33 mouse cellular contexts compared by ENCODE assay signal in the genomic region with DNA sequence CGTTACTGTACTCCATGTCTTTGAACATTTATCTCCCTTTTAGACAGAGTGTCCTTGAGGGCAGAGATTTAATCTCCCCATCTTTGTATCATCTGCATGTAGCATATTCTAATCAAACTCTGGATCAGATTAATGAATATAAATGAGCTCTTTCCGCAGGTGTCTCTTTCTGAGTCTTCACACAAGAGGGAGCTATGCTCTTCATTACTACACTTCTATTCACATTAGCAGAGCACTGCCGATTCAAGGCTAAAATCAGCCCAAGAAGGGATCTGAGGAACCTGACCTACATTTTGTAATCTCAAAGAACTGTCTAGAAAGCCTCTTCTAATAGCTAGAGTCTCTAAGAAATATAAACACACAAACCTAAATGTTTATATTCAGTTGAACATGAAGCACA. TPM values are rescaled to one million over a fixed set of nuclear protein-coding genes. Genes with fewer than 3 reads are reported as not detected.
DNase-seq lines count a peak whose midpoint lies in the region; ATAC-seq and TF ChIP-seq lines count a peak whose summit lies in the region.
"Had no signal": no experiment of that assay in that cellular context is flagged by ENCODE, and none has a peak within 500 bp of the region (broad histone marks: within the 10 kb centered on the region; RNA-seq: fewer than 3 reads in every experiment).

No protein-coding gene starts in this region.

- no peak overlapping the region for H3K4me2 ChIP-seq in hindbrain, embryonic 14.5 days (replicated peaks)
- H3K4me2 ChIP-seq: embryonic facial prominence, embryonic 15.5 days; forebrain, embryonic 15.5 days; heart, embryonic 11.5 days; hindbrain, embryonic 13.5 days; intestine, embryonic 15.5 days; limb, embryonic 13.5 days; liver, embryonic 12.5 days; midbrain, embryonic 13.5 days had no signal

- WGBS in hindbrain, embryonic 14.5 days = 27% methylated on average over 3 of the region's 3 CpGs
- WGBS in hindbrain, embryonic 10.5 days = 48% methylated on average over 3 of the region's 3 CpGs

- peak; percentile 27 for TF ChIP-seq CTCF in left cerebral cortex, adult 2 months (IDR thresholded peaks at IDR 0.05)
- peak in 1 of 3 experiments; percentile 36; a peak in 2 of 6 replicates for TF ChIP-seq CTCF in MEL (IDR thresholded peaks at IDR 0.05 in 2 of 3, conservative IDR thresholded peaks at IDR 0.05 in 1 of 3; ENCODE audit: control insufficient read depth in 1 of 3, insufficient read depth in 1 of 3, low read depth in 2 of 3, low read length in 3 of 3, poor library complexity in 1 of 3, severe bottlenecking in 1 of 3)
- no peak for TF ChIP-seq CTCF in brain, embryonic 14.5 days (IDR thresholded peaks at IDR 0.05; ENCODE audit: borderline replicate concordance, extremely low read depth, insufficient read depth, insufficient read length)

- intact Hi-C loops in left cerebral cortex, adult 2 months (cut with DNase I) = no loop called here

- DNase-seq in hindbrain, embryonic 14.5 days (ENCODE audit: low spot score) = peak; percentile 50
- no peak for DNase-seq in hindbrain, embryonic 10.5 days (ENCODE audit: low spot score)
- no peak for DNase-seq in left cerebral cortex, adult 2 months (ENCODE audit: extremely low spot score in 1 of 2, low spot score in 2 of 2)
- no peak for DNase-seq in left cerebral cortex, adult 8-10 months (ENCODE audit: low spot score in 2 of 2)
- DNase-seq in MEL (ENCODE audit: low read depth, low spot score) = no peak
- peak; percentile 48 for DNase-seq in brain, embryonic 14.5 days (ENCODE audit: low read depth)
- no peak for DNase-seq in lung, postnatal 14 days
- DNase-seq in kidney, postnatal 10 days = no peak
- DNase-seq: adrenal gland, postnatal 10 days; cerebellum, adult 9-11 months; gastrocnemius, postnatal 10 days; layer of hippocampus, postnatal 36 days; lung, adult 18-20 months; thymus, postnatal 4 days had no signal

- no peaks in the 10 kb centered on the region for H3K36me3 ChIP-seq in hindbrain, embryonic 14.5 days (replicated peaks; ENCODE audit: control insufficient read depth, insufficient read depth)
- H3K36me3 ChIP-seq in hindbrain, embryonic 10.5 days = no peaks in the 10 kb centered on the region
- no peaks in the 10 kb centered on the region for H3K36me3 ChIP-seq in MEL (ENCODE audit: control insufficient read depth in 1 of 2, insufficient read depth in 2 of 2, low read length in 2 of 2)
- H3K36me3 ChIP-seq: embryonic facial prominence, embryonic 15.5 days; forebrain, embryonic 15.5 days; hindbrain, embryonic 13.5 days; intestine, embryonic 15.5 days; limb, embryonic 13.5 days; liver, embryonic 12.5 days; midbrain, embryonic 13.5 days had no signal

- no peak overlapping the region for H3K9ac ChIP-seq in hindbrain, embryonic 14.5 days
- no peak overlapping the region for H3K9ac ChIP-seq in MEL (ENCODE audit: control insufficient read depth, low read depth, low read length, poor library complexity, severe bottlenecking)
- H3K9ac ChIP-seq: embryonic facial prominence, embryonic 15.5 days; forebrain, embryonic 15.5 days; hindbrain, embryonic 13.5 days; intestine, embryonic 15.5 days; limb, embryonic 13.5 days; liver, embryonic 12.5 days; midbrain, embryonic 13.5 days had no signal

- H3K27ac ChIP-seq in hindbrain, embryonic 14.5 days = no peak overlapping the region
- H3K27ac ChIP-seq in hindbrain, embryonic 10.5 days = no peak overlapping the region
- no peak overlapping the region for H3K27ac ChIP-seq in left cerebral cortex, adult 2 months
- H3K27ac ChIP-seq in MEL (ENCODE audit: control insufficient read depth, low read depth, low read length) = no peak overlapping the region
- H3K27ac ChIP-seq: embryonic facial prominence, embryonic 15.5 days; forebrain, embryonic 15.5 days; hindbrain, embryonic 13.5 days; intestine, embryonic 15.5 days; limb, embryonic 13.5 days; liver, embryonic 12.5 days; midbrain, embryonic 13.5 days had no signal

- TF ChIP-seq RAD21 in MEL (IDR thresholded peaks at IDR 0.05; ENCODE audit: low read depth, low read length) = peak; percentile 24

- no peak for TF ChIP-seq EP300 in MEL (IDR thresholded peaks at IDR 0.05; ENCODE audit: low read depth in 1 of 2, low read length in 2 of 2)

- H3K4me3 ChIP-seq in hindbrain, embryonic 14.5 days (replicated peaks; ENCODE audit: low read length) = no peak overlapping the region
- no peak overlapping the region for H3K4me3 ChIP-seq in hindbrain, embryonic 10.5 days
- H3K4me3 ChIP-seq in left cerebral cortex, adult 2 months = no peak overlapping the region
- no peak overlapping the region for H3K4me3 ChIP-seq in MEL (ENCODE audit: control insufficient read depth in 1 of 2, insufficient read depth in 1 of 2, low read depth in 2 of 2, low read length in 2 of 2)
- H3K4me3 ChIP-seq: embryonic facial prominence, embryonic 15.5 days; forebrain, embryonic 15.5 days; hindbrain, embryonic 13.5 days; intestine, embryonic 15.5 days; limb, embryonic 13.5 days; liver, embryonic 12.5 days; midbrain, embryonic 13.5 days; myocyte had no signal

- H3K27me3 ChIP-seq in hindbrain, embryonic 14.5 days (ENCODE audit: control insufficient read depth, insufficient read depth, low read length) = peaks cover 34% of the 10 kb centered on the region
- peaks cover 92% of the 10 kb centered on the region for H3K27me3 ChIP-seq in hindbrain, embryonic 10.5 days (ENCODE audit: insufficient read depth, poor library complexity, severe bottlenecking)
- H3K27me3 ChIP-seq in MEL (ENCODE audit: control insufficient read depth in 1 of 2, insufficient read depth in 2 of 2, low read length in 2 of 2) = peaks cover 0 to 5% of the 10 kb centered on the region in 2 experiments; a peak in 2 of 4 replicates

- no peaks in the 10 kb centered on the region for H3K9me3 ChIP-seq in hindbrain, embryonic 14.5 days (ENCODE audit: control insufficient read depth, low read length)
- no peaks in the 10 kb centered on the region for H3K9me3 ChIP-seq in hindbrain, embryonic 10.5 days
- H3K9me3 ChIP-seq in MEL (replicated peaks; ENCODE audit: insufficient read depth, low read length) = no peaks in the 10 kb centered on the region; the same call in 1 of the 2 replicates
- H3K9me3 ChIP-seq: embryonic facial prominence, embryonic 15.5 days; forebrain, embryonic 15.5 days; hindbrain, embryonic 13.5 days; intestine, embryonic 15.5 days; limb, embryonic 13.5 days; liver, embryonic 12.5 days; midbrain, embryonic 13.5 days had no signal

- ATAC-seq in hindbrain, embryonic 14.5 days (ENCODE audit: low FRiP score) = no peak
- ATAC-seq: forebrain, embryonic 15.5 days; intestine, embryonic 15.5 days; liver, embryonic 12.5 days; midbrain, embryonic 13.5 days had no signal

- no peak for TF ChIP-seq POLR2A in MEL (IDR thresholded peaks at IDR 0.05; ENCODE audit: control insufficient read depth in 1 of 2, insufficient read depth in 1 of 2, low read depth in 1 of 2, low read length in 2 of 2, poor library complexity in 1 of 2)
- TF ChIP-seq POLR2A in brain, embryonic 14.5 days (IDR thresholded peaks at IDR 0.05; ENCODE audit: borderline replicate concordance, extremely low read depth, insufficient read depth, insufficient read length, poor library complexity, severe bottlenecking) = no peak

- H3K4me1 ChIP-seq in hindbrain, embryonic 14.5 days (replicated peaks; ENCODE audit: control insufficient read depth, insufficient read depth, low read length) = peaks cover 9% of the 10 kb centered on the region; the same call in 1 of the 2 replicates
- peaks cover 12% of the 10 kb centered on the region for H3K4me1 ChIP-seq in hindbrain, embryonic 10.5 days (replicated peaks)
- 0 out of 4 replicates have a peak, but pooled peaks cover 0 to 2% of the 10 kb centered on the region in 2 experiments for H3K4me1 ChIP-seq in MEL (ENCODE audit: control insufficient read depth in 1 of 2, insufficient read depth in 2 of 2, low read length in 2 of 2)
- H3K4me1 ChIP-seq: liver, embryonic 12.5 days had no signal

- H3K79me2 ChIP-seq in MEL (ENCODE audit: control insufficient read depth, insufficient read depth, low read length, poor library complexity) = no peaks in the 10 kb centered on the region

RNA-seq across cellular contexts. Expression of a gene that starts 3.9 kb away (rescaled TPM):
- 0.16 and 0.31 TPM in 2 replicates for polyA plus RNA-seq in hindbrain, embryonic 14.5 days (2014; fragmentation: Nextera tagmentation; extraction: Ambion mirVana)
- polyA plus RNA-seq in hindbrain, embryonic 10.5 days (2016; fragmentation: Nextera tagmentation; extraction: Ambion mirVana) = not detected in 2 replicates
- not detected for total RNA-seq in left cerebral cortex, adult 2 months (2021)
- under 1 TPM in 1 of 4 experiments, not detected in 3; 0.55 TPM for total RNA-seq in left cerebral cortex, adult 8-10 months (2022)
- total RNA-seq in MEL (2012; rRNA removed) = not detected in 2 replicates
- polyA plus RNA-seq in MEL (2012; ENCODE audit: insufficient read depth in 1 of 2, insufficient read length in 2 of 2, low read depth in 1 of 2, low replicate concordance in 2 of 2, missing spikeins in 1 of 2) = not detected
- polyA plus RNA-seq in brain, embryonic 14.5 days (2012; rRNA removed) = 0.18 and 0.55 TPM in 2 replicates
- total RNA-seq: layer of hippocampus, postnatal 36 days; left cerebral cortex, postnatal 25 days; megakaryocyte, adult 5-6 weeks had no signal
- polyA plus RNA-seq: forebrain, embryonic 15.5 days; heart, embryonic 11.5 days; heart, postnatal 0 days; intestine, embryonic 15.5 days; kidney, embryonic 14.5 days; liver, embryonic 12.5 days; neural tube, embryonic 14.5 days; spleen, adult 2 months had no signal

RNA-seq across cellular contexts. Expression of a gene that starts 5.8 kb away (rescaled TPM):
- polyA plus RNA-seq in hindbrain, embryonic 14.5 days (2014; fragmentation: Nextera tagmentation; extraction: Ambion mirVana) = 0.04 and 0.12 TPM in 2 replicates
- 0.04 TPM in 1 of 2 replicates, not detected in the other for polyA plus RNA-seq in hindbrain, embryonic 10.5 days (2016; fragmentation: Nextera tagmentation; extraction: Ambion mirVana)
- not detected for total RNA-seq in left cerebral cortex, adult 2 months (2021)
- total RNA-seq in left cerebral cortex, adult 8-10 months (2022) = under 1 TPM in 1 of 4 experiments, not detected in 3; 0.07 TPM
- not detected in 2 replicates for total RNA-seq in MEL (2012; rRNA removed)
- polyA plus RNA-seq in MEL (2012; ENCODE audit: insufficient read depth in 1 of 2, insufficient read length in 2 of 2, low read depth in 1 of 2, low replicate concordance in 2 of 2, missing spikeins in 1 of 2) = under 1 TPM in 1 of 2 experiments, not detected in 1; 0.01 TPM
- 0.08 and 0.22 TPM in 2 replicates for polyA plus RNA-seq in brain, embryonic 14.5 days (2012; rRNA removed)
- total RNA-seq: adrenal gland, postnatal 10 days; common myeloid progenitor, adult 5-6 weeks; granulocyte monocyte progenitor cell, adult 5-6 weeks; layer of hippocampus, postnatal 36 days; megakaryocyte, adult 5-6 weeks had no signal
- polyA plus RNA-seq: heart, embryonic 11.5 days; heart, postnatal 0 days; kidney, embryonic 14.5 days; liver, embryonic 12.5 days; spleen, adult 2 months had no signal

RNA-seq across cellular contexts. Expression of a gene that starts 10.9 kb away (rescaled TPM):
- 0.46 TPM in 1 of 2 replicates, not detected in the other for polyA plus RNA-seq in hindbrain, embryonic 14.5 days (2014; fragmentation: Nextera tagmentation; extraction: Ambion mirVana)
- not detected in 2 replicates for polyA plus RNA-seq in hindbrain, embryonic 10.5 days (2016; fragmentation: Nextera tagmentation; extraction: Ambion mirVana)
- total RNA-seq in left cerebral cortex, adult 2 months (2021) = not detected
- not detected for total RNA-seq in left cerebral cortex, adult 8-10 months (2022)
- total RNA-seq in MEL (2012; rRNA removed) = not detected in 2 replicates
- polyA plus RNA-seq in MEL (2012; ENCODE audit: insufficient read depth in 1 of 2, insufficient read length in 2 of 2, low read depth in 1 of 2, low replicate concordance in 2 of 2, missing spikeins in 1 of 2) = not detected
- polyA plus RNA-seq in brain, embryonic 14.5 days (2012; rRNA removed) = 0.04 and 0.05 TPM in 2 replicates
- total RNA-seq: adrenal gland, postnatal 10 days; common myeloid progenitor, adult 5-6 weeks; gastrocnemius, postnatal 10 days; granulocyte monocyte progenitor cell, adult 5-6 weeks; layer of hippocampus, postnatal 36 days; left cerebral cortex, postnatal 25 days; megakaryocyte, adult 5-6 weeks had no signal
- polyA plus RNA-seq: C2C12; embryonic facial prominence, embryonic 15.5 days; heart, embryonic 11.5 days; hindbrain, embryonic 13.5 days; liver, embryonic 12.5 days; midbrain, embryonic 13.5 days; myocyte; spleen, adult 2 months; stomach, embryonic 14.5 days had no signal

RNA-seq across cellular contexts. Expression of a gene that starts 11.4 kb away (rescaled TPM):
- polyA plus RNA-seq in hindbrain, embryonic 14.5 days (2014; fragmentation: Nextera tagmentation; extraction: Ambion mirVana) = not detected in 2 replicates
- polyA plus RNA-seq in hindbrain, embryonic 10.5 days (2016; fragmentation: Nextera tagmentation; extraction: Ambion mirVana) = not detected in 2 replicates
- not detected for total RNA-seq in left cerebral cortex, adult 2 months (2021)
- under 1 TPM in 1 of 4 experiments, not detected in 3; 0.09 TPM for total RNA-seq in left cerebral cortex, adult 8-10 months (2022)
- total RNA-seq in MEL (2012; rRNA removed) = not detected in 2 replicates
- polyA plus RNA-seq in MEL (2012; ENCODE audit: insufficient read depth in 1 of 2, insufficient read length in 2 of 2, low read depth in 1 of 2, low replicate concordance in 2 of 2, missing spikeins in 1 of 2) = not detected
- polyA plus RNA-seq in brain, embryonic 14.5 days (2012; rRNA removed) = 0.08 TPM in 2 replicates
- total RNA-seq: common myeloid progenitor, adult 5-6 weeks; granulocyte monocyte progenitor cell, adult 5-6 weeks; megakaryocyte, adult 5-6 weeks had no signal
- polyA plus RNA-seq: hindbrain, embryonic 13.5 days; intestine, embryonic 15.5 days; liver, embryonic 12.5 days; neural tube, embryonic 14.5 days had no signal

RNA-seq across cellular contexts. Expression of a gene that starts 59.3 kb away (rescaled TPM):
- 17.9 and 19.2 TPM in 2 replicates for polyA plus RNA-seq in hindbrain, embryonic 14.5 days (2014; fragmentation: Nextera tagmentation; extraction: Ambion mirVana)
- polyA plus RNA-seq in hindbrain, embryonic 10.5 days (2016; fragmentation: Nextera tagmentation; extraction: Ambion mirVana) = 8.8 and 9.6 TPM in 2 replicates
- 10 to 100 TPM; 70.3 to 78.4 TPM for total RNA-seq in left cerebral cortex, adult 2 months (2021)
- 10 to 100 TPM; 60.1 to 71.6 (median 71.0) TPM for total RNA-seq in left cerebral cortex, adult 8-10 months (2022)
- 3.6 and 4.3 TPM in 2 replicates for total RNA-seq in MEL (2012; rRNA removed)
- polyA plus RNA-seq in MEL (2012; ENCODE audit: insufficient read depth in 1 of 2, insufficient read length in 2 of 2, low read depth in 1 of 2, low replicate concordance in 2 of 2, missing spikeins in 1 of 2) = 1 to 10 TPM in 1 of 2 experiments, not detected in 1; 9.7 TPM
- polyA plus RNA-seq in brain, embryonic 14.5 days (2012; rRNA removed) = 84.9 and 88.6 TPM in 2 replicates

Comparison
In these comparisons a context has a peak if more than half of its experiments do, and no peak if none do; other contexts are left out.
1. DNase-seq: peak in hindbrain, embryonic 14.5 days (single experiment) and brain, embryonic 14.5 days (single experiment); none in hindbrain, embryonic 10.5 days (single experiment), left cerebral cortex, adult 2 months (0 of 2), left cerebral cortex, adult 8-10 months (0 of 2), MEL (single experiment), lung, postnatal 14 days (single experiment) and kidney, postnatal 10 days (single experiment).